Mouse (Mus musculus): ENCODE results near the gene Fam20c. TPM values are rescaled to one million over a fixed set of nuclear protein-coding genes. Genes with fewer than 3 reads are reported as not detected.

The Fam20c gene
- polyA plus RNA-seq, 1 experiment from 2014 or later = 5.5 TPM

DNA sequence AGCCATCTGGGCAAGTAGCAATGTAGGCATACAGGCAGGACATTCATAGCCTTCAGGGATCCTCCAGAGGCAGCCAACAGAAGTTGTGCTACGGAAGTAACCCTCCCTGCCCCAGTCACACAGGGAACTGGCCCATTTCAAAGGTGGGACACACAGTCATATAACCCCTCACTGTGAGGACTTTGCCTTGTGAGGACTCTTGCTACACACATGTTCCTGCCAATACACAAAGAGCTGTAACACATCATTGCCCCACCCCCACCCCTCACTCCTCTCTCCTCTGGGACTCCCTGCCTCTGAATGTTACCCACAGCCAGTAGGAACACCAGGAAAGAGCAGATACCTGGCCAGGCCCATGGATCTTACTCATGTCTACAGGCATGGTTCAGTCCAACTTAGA is 28.4 kb downstream of the Fam20c start:
- H3K4me3 ChIP-seq (ENCODE audit: low read depth, low read length) = no peak overlapping the region
- no peak for DNase-seq (ENCODE audit: low spot score)
- H3K36me3 ChIP-seq (ENCODE audit: control insufficient read depth, insufficient read depth, low read length) = no peaks in the 10 kb centered on the region; the same call in 1 of the 2 replicates
- H3K9me3 ChIP-seq (ENCODE audit: control insufficient read depth, low read length) = no peaks in the 10 kb centered on the region
- H3K27ac ChIP-seq (replicated peaks) = no peak overlapping the region
- no peaks in the 10 kb centered on the region for H3K4me1 ChIP-seq (replicated peaks; ENCODE audit: control insufficient read depth, insufficient read depth)
- H3K9ac ChIP-seq (ENCODE audit: low read length) = no peak overlapping the region
- no peak for ATAC-seq (ENCODE audit: low FRiP score, low TSS enrichment)
- WGBS = 100% methylated on average over 1 of the region's 1 CpGs
- H3K27me3 ChIP-seq (ENCODE audit: control insufficient read depth, insufficient read depth, low read length) = no peaks in the 10 kb centered on the region
- no peak overlapping the region for H3K4me2 ChIP-seq (replicated peaks; ENCODE audit: low read depth)
- TF ChIP-seq EP300 (optimal IDR thresholded peaks at IDR 0.05) = no peak

DNA sequence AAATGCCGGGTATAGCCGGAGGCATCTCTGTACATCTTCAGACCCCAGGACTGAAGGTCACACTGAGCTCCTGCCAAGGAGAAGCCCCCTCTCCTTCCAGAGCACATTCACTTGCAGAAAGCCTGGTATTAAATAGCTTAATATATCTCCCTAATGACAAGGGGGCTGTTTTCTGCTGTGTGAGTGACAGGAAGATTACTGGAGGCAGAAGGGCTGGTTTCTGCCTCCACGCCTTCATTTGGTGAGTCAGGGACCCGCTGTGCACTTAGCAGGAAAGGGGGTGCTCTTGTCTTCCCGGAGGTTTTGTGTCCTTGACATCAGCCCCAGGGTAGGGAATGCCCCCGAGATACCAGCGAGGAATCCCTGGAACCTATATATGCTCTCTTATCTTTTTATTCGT is 28.9 kb downstream of the Fam20c start:
- H3K9me3 ChIP-seq (ENCODE audit: control insufficient read depth, low read length) = no peaks in the 10 kb centered on the region
- H3K4me2 ChIP-seq (replicated peaks; ENCODE audit: low read depth) = no peak overlapping the region
- no peak overlapping the region for H3K27ac ChIP-seq (replicated peaks)
- no peaks in the 10 kb centered on the region for H3K4me1 ChIP-seq (replicated peaks; ENCODE audit: control insufficient read depth, insufficient read depth)
- H3K9ac ChIP-seq (ENCODE audit: low read length) = no peak overlapping the region
- no peaks in the 10 kb centered on the region for H3K27me3 ChIP-seq (ENCODE audit: control insufficient read depth, insufficient read depth, low read length)
- DNase-seq (ENCODE audit: low spot score) (no peak), ATAC-seq (ENCODE audit: low FRiP score, low TSS enrichment) (no peak)
- TF ChIP-seq EP300 (optimal IDR thresholded peaks at IDR 0.05) = no peak
- no peak for TF ChIP-seq CTCF (IDR thresholded peaks at IDR 0.05; ENCODE audit: low read depth)
- 69% methylated on average over 8 of the region's 8 CpGs for WGBS
- no peaks in the 10 kb centered on the region; the same call in 1 of the 2 replicates for H3K36me3 ChIP-seq (ENCODE audit: control insufficient read depth, insufficient read depth, low read length)
- H3K4me3 ChIP-seq (ENCODE audit: low read depth, low read length) = no peak overlapping the region

DNA sequence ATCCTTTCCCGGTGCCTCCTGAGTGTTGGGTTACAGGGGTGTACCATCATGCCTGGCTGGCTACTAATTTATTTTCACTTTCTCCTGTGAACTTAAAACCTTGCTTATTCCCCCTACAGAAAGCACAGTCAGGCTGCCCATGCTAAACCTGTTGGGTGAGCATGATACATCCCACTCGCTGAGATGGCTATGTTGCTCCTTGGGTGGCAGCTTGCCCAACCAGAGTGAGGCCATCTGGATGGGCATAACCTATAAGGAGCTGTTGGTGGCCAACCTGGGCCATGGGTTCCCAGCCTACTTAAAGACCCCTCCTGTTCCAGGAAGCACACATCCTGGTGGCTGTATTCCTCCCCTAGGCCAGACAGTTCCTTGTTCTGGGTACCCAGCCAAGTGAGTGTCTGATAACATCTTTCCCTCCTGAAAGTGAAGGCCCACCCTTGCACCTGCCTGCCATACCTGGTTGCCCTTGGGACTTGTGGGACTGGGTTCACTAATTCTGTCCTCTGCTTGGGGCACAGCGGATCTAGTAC is 31.7 kb downstream of the Fam20c start:
- no peak overlapping the region for H3K27ac ChIP-seq (replicated peaks)

DNA sequence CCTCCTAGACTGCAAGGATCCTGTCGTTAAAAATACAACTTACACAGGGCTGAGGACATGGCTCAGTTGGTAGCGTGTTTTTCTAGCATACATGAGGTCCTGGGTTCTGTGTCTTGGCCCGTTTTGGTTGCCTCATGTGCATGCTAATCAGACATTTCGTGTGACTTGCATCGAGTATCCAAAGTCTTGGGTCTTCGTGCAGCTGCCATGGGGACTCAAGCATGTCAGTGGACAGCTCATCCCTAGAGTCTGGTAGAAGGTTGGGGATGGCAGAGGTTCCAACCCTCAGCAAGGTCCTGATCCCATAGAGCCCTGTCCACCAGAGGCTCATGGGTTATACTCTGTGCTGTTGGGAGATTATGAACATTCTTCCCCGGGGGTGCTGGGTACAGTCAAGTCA is 33.3 kb downstream of the Fam20c start:
- no peak for DNase-seq (ENCODE audit: low spot score)
- Histone ChIP-seq H3K36me3 (ENCODE audit: control insufficient read depth, insufficient read depth, low read length) (no peaks in the 10 kb centered on the region; the same call in 1 of the 2 replicates), H3K9ac (ENCODE audit: low read length) (no peak overlapping the region), H3K4me1 (replicated peaks; ENCODE audit: control insufficient read depth, insufficient read depth) (no peaks in the 10 kb centered on the region), H3K27ac (replicated peaks) (no peak overlapping the region), H3K9me3 (ENCODE audit: control insufficient read depth, low read length) (no peaks in the 10 kb centered on the region), H3K4me2 (replicated peaks; ENCODE audit: low read depth) (no peak overlapping the region), H3K27me3 (ENCODE audit: control insufficient read depth, insufficient read depth, low read length) (no peaks in the 10 kb centered on the region), H3K4me3 (ENCODE audit: low read depth, low read length) (no peak overlapping the region)
- TF ChIP-seq EP300 (optimal IDR thresholded peaks at IDR 0.05) (no peak), CTCF (IDR thresholded peaks at IDR 0.05; ENCODE audit: low read depth) (no peak)
- WGBS = 89% methylated on average over 7 of the region's 7 CpGs
- ATAC-seq (ENCODE audit: low FRiP score, low TSS enrichment) = no peak

More for the DNA sequence above, 31.7 kb downstream of the Fam20c start:
- Histone ChIP-seq H3K36me3 (ENCODE audit: control insufficient read depth, insufficient read depth, low read length) (no peaks in the 10 kb centered on the region; the same call in 1 of the 2 replicates), H3K9me3 (ENCODE audit: control insufficient read depth, low read length) (no peaks in the 10 kb centered on the region), H3K27me3 (ENCODE audit: control insufficient read depth, insufficient read depth, low read length) (no peaks in the 10 kb centered on the region), H3K9ac (ENCODE audit: low read length) (no peak overlapping the region), H3K4me2 (replicated peaks; ENCODE audit: low read depth) (no peak overlapping the region), H3K4me1 (replicated peaks; ENCODE audit: control insufficient read depth, insufficient read depth) (no peaks in the 10 kb centered on the region), H3K4me3 (ENCODE audit: low read depth, low read length) (no peak overlapping the region)
- ATAC-seq (ENCODE audit: low FRiP score, low TSS enrichment) = no peak
- TF ChIP-seq CTCF (IDR thresholded peaks at IDR 0.05; ENCODE audit: low read depth) = no peak
- TF ChIP-seq EP300 (optimal IDR thresholded peaks at IDR 0.05) = no peak
- WGBS = 87% methylated on average over 3 of the region's 3 CpGs
- DNase-seq (ENCODE audit: low spot score) = no peak

DNA sequence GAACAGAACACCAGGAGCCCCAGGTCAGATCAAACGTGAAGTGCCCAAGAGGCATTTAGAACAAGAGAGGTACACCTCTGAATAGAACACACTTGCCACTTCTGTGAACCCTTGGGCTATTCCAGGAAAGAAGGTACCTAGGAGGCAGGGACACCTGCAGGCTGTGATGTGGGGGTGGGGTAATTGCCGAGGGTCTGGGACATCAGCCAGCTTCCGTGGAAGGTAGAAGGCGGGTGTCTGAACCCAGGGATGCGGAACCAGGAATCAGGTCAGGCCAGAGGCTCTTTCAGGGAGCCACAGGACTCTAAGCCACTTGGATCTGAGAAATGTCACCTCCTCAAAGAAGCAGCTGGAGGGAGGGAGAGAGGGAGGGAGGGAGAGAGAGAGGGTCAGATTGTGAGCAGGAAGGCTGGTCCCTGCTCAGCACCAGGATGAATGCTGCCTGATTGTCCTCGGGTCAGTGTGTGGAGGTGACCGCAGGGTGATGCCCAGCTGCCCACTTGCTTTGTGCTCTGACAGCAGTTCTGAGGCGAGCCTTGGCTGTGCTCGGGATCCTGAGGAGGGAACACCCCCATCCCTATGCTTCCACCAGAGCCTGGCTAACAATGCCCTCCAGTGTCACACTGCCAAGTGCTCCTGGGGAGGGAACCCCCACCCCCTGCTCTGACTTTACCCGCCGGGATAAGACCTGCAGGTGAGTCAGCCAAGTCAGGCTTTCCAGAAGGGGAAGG is 34.3 kb downstream of the Fam20c start:
- Histone ChIP-seq H3K9me3 (ENCODE audit: control insufficient read depth, low read length) (no peaks in the 10 kb centered on the region), H3K27me3 (ENCODE audit: control insufficient read depth, insufficient read depth, low read length) (no peaks in the 10 kb centered on the region), H3K9ac (ENCODE audit: low read length) (no peak overlapping the region), H3K36me3 (ENCODE audit: control insufficient read depth, insufficient read depth, low read length) (no peaks in the 10 kb centered on the region; the same call in 1 of the 2 replicates), H3K27ac (replicated peaks) (no peak overlapping the region), H3K4me2 (replicated peaks; ENCODE audit: low read depth) (no peak overlapping the region), H3K4me3 (ENCODE audit: low read depth, low read length) (no peak overlapping the region), H3K4me1 (replicated peaks; ENCODE audit: control insufficient read depth, insufficient read depth) (no peaks in the 10 kb centered on the region)
- no peak for TF ChIP-seq CTCF (IDR thresholded peaks at IDR 0.05; ENCODE audit: low read depth)
- no peak for TF ChIP-seq EP300 (optimal IDR thresholded peaks at IDR 0.05)
- WGBS = 44% methylated on average over 11 of the region's 11 CpGs
- no peak for DNase-seq (ENCODE audit: low spot score)
- ATAC-seq (ENCODE audit: low FRiP score, low TSS enrichment) = no peak

DNA sequence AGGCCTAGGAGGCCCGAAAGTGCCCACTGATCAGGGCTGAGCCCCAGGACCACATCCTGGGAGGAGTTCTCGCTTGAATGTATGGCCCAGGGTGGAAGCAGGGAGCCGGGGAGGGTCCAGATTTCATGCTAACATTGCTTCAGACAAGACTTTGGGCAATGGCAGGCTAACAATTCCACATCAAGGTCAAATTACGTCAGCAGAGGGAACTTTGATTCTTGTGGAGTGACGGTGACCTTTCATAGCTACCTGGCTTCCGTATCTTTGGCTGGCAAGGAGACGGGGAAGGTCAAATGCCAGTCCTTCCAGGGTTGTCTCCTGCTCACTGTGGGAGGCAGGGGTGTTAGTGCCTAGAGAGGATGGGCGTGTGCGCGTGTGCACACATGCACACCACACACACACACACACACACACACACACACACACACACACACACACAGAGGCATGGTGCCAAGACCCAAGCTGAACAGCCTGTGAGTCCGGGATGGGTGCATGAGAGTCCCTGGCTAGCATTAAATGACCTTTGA is 36.7 kb downstream of the Fam20c start:
- DNase-seq (ENCODE audit: low spot score) (no peak), ATAC-seq (ENCODE audit: low FRiP score, low TSS enrichment) (no peak)
- WGBS = 85% methylated on average over 11 of the region's 11 CpGs
- Histone ChIP-seq H3K4me3 (ENCODE audit: low read depth, low read length) (no peak overlapping the region), H3K4me2 (replicated peaks; ENCODE audit: low read depth) (no peak overlapping the region), H3K4me1 (replicated peaks; ENCODE audit: control insufficient read depth, insufficient read depth) (no peaks in the 10 kb centered on the region), H3K9ac (ENCODE audit: low read length) (no peak overlapping the region), H3K9me3 (ENCODE audit: control insufficient read depth, low read length) (no peaks in the 10 kb centered on the region), H3K27me3 (ENCODE audit: control insufficient read depth, insufficient read depth, low read length) (no peaks in the 10 kb centered on the region), H3K27ac (replicated peaks) (no peak overlapping the region), H3K36me3 (ENCODE audit: control insufficient read depth, insufficient read depth, low read length) (no peaks in the 10 kb centered on the region; the same call in 1 of the 2 replicates)
- TF ChIP-seq CTCF (IDR thresholded peaks at IDR 0.05; ENCODE audit: low read depth) = no peak
- no peak for TF ChIP-seq EP300 (optimal IDR thresholded peaks at IDR 0.05)
